Mouse (Mus musculus): ENCODE data around the gene Cdh4.

Gene Cdh4

DNA sequence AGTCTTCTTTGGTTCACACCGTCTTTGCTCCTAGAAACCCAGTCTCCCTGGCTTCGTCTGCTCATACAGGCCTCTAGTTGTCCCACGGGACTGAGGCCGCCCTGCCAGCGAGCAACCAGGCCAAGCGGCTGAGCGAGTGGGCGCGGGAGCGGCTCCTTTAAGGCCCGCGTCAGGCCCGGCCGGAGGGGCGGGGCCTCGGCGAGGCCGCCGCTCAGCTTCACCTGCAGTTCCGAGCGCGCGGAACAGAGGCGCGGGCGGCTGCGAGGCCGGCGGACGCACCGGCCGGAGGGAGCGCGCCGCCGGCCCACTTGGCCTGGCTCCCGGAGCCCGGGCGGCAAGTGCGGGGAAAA is at the start of gene Cdh4:
Cdh4 (plus strand) TSS at position 241 of the 350 bp plus-strand sequence.
- peak; percentile 43 for DNase-seq (ENCODE audit: low spot score)

DNA sequence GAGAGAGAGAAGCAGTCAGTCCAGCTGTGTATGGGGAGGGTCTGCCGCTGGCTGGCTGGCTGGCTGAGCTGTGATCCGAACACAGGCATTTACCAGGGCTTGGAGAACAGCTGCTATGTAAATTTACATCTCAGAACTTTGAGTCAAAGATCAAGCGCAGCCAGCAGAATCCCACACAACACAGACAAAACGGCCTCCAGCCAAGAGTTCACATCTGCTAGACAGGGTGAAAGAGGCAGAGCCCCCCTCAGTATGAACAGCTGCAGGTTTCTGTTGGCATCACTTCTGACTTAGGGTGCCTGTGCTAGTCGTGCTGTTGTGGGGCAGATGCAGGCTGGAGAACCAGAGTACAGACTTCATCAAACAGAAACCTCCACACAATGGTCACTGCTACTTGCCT is 46.8 kb upstream of the Cdh4 start:
- DNase-seq (ENCODE audit: low spot score), result no peak

DNA sequence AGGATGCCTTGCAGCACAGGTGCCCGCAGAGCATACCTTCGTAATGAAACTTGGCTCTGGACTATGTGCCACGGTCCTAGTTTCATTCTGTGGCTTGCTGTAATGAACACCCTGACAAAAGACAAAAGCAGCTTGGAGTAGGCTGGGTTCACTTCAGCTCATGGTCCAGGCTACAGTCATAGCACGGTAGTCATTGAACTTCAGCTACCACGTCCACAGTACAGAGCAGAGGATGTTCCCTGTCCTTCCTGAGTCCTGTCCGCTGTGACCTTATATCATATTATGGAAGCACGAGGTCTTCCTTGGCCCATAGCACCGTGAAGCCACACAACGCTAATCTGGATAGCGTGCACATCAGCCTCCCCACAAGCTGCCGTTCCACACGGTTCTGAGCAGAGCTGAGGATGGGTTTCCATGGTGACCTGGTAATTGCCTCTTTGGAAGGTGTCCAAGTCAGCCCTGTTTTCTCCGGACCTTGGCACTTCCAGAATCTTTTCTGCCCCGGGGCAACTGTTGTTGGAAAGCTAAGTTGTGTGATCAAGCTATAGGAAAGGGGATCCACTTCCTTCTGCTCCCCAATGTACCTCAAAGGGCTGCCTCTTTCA is 42.5 kb upstream of the Cdh4 start:
- no peak for DNase-seq (ENCODE audit: low spot score)

DNA sequence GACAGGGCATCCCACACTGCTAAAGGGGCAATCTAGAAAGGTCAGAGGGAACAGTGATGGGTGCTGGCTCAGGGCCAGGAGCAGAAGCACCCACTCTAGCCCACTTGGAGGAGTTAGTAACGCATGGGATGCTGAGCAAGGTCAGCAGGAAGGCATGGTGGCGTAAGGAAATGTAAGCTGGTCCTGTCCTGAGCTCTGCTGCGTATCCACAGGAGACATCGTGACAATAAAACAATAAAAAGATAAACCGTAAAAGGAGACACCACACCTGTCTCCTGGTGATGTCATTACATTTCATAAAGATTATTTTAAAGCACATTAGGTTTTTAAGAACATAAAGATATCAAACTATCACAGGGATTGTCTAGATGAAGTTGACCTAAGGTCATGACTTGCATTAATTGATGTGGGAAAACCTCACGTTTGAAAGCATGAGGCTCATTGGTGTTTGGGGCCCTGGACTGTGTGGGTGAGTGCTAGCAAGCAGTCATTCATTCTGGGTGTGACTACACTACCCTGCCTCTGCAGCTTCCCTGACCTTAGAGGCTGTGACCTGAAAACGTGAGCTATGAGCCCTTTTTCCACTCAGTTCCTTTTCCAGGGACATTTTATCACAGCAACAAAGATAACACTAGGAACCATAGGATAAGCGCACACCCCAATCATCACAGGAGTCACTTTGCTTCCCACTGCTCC is 31.2 kb upstream of the Cdh4 start:
- DNase-seq (ENCODE audit: low spot score), result no peak

DNA sequence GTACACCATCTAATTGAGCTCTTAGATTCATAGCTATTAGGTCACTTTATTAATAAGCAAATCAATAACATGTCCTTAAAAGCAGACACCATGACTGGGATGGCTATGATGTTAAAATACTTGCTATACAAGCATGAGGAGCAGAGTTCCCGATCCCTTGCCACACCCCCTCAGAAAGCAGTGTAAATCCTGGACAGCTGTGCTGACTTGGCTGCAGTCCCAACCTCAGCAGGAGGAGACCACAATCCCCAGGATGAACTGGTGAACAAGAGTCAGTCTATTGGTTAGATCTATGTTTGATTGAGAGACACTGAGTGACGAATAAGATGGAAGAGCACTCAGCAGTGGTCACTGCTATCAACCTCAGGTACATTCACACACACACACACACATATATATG is 29.3 kb upstream of the Cdh4 start:
- DNase-seq (ENCODE audit: low spot score), result no peak

DNA sequence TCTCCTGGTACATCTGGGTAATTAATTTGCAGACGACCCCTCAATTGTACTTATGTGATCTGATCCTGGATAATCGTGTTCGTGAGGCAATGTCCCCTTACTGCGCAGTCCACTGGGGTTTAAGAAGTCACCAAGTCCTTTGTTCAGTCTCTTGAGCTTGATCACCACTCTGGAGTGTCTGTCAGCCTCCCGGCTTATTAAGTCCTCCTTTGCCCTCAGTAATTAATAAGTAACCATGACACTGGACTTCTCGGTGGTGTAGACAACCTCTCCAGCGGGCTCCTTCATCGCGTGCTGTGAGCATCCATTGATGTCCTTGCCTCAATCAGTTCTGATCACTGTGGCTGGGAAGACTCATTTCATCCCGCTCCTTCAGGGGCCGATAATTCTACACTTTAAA is 28.0 kb upstream of the Cdh4 start:
- no peak for DNase-seq (ENCODE audit: low spot score)

DNA sequence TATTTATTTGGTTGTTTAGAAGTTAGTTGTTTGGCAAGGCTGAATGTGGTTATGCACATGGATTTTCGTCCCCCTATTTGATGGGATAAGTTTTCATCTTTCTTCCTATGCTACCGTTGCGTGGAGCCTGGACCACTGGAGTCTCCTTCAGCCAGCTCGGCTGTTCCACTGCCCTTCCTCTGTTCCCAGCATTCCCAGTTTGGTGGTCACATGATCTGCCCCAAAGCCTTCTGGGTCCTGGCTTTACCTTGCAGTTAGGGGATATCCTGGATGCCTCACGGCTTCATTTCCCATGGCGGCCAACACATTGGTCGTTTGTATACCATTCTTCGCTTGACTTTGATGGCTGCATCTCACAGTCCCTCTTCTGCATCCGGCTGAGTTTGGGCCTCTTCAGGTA is 27.5 kb upstream of the Cdh4 start:
- DNase-seq (ENCODE audit: low spot score), result no peak

DNA sequence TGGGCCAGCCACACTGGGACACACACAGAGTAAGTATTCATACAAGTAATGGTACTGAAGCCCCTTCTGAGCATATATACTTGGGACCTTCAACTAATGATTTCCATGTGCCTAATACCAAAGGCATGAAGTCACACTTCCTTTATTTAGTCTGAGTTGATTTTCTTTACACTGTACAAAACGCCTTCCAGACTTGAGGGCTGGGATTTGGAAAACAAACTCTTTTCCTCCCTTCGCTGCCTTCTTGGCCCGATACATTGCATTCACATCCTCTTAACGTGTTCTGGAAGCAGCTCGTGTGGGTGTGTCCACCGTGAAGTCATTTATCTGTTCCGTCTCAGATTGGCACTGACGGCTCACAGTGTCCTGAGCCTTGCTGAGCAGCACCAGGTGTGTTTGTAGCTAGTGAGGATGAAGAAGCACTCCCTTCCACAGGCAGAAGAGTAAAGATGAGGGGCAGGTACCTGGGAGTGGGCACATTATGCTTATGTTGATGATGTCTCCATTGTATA is 26.3 kb upstream of the Cdh4 start:
- no peak for DNase-seq (ENCODE audit: low spot score)

DNA sequence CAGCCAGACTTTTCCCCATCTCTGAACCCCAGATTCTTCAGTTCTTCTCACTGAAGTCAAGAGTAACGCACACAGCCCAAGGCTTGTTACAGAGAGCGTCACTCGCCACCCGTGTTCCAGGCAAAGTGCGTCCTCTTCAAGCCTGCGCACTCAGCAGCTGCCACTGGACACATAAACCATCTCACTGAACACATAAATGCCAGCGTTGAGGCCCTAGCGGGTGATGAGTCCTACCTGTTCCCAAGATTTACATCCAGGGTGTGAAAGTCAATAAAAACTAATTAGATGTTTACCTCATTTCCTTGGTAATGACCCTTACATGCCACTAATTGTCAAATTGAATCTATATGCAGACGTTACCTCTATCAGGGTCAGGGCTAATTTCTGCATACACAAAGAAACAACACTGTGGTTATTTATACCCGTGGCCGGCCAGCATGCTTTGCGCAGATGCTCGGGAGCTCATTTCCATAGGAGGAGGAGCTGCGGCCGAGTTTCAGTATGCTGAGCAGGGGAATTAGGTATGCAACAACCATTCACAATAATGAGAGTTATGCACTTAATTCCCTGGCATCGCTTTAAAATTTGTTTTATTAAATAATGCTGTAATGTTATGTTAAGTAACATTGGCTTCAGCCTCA is 25.5 kb upstream of the Cdh4 start:
- DNase-seq (ENCODE audit: low spot score), result no peak

DNA sequence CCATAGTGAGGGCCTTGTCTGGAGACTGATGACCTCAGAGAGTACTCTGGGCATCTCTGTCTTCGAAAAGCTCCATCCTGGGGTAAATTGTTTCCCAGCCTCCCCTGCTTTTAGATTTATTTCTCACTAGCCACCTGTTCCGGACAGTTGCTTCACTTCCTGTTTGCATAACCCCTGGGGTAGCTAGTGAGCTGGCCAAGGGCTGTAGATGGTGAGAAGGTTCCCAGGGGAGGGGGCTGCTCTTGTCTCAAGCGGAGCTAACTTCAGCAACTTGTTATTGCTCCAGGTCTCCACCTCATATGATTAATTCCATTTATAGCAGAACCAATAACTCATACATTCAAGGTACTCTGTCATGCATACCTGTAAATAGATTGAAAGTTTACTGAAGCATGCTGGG is 16.6 kb upstream of the Cdh4 start:
- DNase-seq (ENCODE audit: low spot score), result no peak

DNA sequence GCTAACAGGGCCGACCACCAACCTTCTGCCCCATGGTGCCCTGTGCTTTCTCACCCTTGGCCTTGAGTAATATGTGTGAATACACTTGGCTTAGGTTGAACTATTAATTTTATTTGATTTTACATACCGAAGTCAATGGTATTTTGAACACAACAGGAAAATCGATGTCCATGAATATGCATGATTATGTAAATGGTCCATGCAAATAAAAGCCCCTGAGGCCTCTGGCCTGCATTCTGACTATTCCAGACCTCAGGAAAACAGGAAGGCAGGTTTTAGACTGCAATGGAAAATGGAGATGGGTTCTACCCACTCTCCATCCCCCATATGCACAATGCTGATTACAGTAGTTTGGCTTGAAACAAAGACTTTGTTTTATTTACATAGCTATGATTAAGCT is 13.3 kb upstream of the Cdh4 start:
- no peak for DNase-seq (ENCODE audit: low spot score)

DNA sequence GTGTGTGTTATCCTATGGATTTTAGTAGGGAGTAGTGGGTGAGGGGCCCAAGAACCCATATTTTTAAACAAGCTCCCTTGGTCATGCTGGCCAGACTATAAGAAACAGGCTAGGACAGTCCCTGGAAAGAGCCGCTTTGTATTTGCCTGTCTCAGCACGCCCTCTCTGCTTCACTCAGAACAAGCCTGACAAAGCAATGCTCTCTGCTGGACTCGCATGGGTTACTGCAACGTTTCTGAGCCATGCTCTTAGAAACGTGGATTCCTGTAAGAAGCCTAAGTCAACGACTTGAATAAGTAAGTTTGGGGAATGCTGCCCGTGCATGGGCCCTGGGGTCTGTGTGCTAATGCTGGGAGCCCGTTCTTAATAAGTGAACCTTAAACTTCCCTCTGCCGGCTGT is 2.1 kb upstream of the Cdh4 start:
- no peak for DNase-seq (ENCODE audit: low spot score)

DNA sequence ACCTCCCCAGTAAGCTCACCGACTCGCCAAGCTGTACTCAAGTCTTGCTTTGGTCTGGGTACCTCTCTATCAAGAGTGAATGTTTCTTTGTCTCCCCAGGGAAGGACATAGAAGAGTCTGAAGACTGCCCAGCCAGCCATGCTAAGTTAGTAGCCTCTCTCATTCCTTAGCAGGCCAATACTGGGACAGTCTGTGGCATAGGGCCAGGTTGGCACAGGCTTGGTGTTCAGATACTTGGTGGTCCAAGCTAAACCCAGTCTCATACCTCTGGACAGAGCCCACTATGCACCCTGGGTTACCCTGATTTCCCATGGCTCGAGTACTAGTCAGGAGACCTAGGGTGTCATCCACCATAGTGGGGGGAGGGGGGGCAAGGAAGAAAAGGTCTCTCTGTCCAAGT is 1.1 kb upstream of the Cdh4 start:
- DNase-seq (ENCODE audit: low spot score), result no peak

DNA sequence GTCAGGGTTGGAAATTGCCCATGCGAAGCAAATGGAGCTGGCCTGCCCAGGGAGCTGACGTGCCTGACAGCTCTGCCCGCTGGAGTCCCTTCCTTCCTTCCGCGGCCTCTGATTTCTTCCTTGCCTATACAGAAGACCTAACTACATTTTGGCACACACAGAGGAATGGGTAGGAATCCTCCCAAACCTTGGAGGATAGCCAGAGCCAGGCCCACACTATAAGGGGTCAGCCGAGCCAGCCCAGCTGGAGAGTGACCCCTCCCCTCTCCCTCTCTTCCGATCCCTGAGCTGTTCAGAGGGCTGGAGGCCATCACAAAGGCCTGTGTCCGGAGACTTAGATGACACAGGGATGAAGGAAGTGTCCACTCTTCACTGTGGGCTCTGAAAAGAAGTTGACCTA is 514 bp upstream of the Cdh4 start:
- no peak for DNase-seq (ENCODE audit: low spot score)

DNA sequence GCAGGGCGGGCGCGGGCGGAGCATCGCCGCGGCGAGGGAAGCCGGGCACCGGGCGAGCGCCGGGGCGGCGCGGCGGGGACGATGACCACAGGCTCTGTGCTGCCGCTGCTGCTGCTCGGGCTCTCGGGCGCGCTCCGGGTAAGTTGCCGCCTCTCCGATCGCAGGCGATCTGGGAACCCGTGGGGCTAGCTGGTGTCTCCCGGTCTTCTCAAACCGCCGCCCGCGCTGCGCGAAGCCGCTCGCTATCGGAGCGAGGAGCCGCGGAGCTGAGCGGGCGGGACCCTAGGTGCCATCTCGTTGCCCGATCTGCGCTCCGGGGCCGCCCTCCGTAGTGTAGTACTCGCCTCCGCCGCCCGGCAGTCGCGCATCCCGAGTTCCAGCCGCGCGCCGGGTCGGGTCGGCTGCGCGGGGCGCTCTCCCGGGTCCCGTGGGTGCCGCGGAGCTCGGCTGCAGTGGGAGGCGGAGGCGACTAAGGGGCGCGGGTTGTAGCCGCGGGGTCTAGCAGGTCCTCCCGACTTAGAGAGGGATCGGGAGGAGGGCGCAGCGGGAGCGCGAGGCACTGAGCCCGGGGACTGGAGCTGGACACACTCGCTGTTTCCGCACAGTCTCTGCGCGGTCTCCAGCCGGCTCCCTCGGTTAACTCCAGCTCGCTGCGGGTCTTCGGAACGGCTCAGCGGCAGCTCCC is 452 bp downstream of the Cdh4 start:
- no peak for DNase-seq (ENCODE audit: low spot score)

DNA sequence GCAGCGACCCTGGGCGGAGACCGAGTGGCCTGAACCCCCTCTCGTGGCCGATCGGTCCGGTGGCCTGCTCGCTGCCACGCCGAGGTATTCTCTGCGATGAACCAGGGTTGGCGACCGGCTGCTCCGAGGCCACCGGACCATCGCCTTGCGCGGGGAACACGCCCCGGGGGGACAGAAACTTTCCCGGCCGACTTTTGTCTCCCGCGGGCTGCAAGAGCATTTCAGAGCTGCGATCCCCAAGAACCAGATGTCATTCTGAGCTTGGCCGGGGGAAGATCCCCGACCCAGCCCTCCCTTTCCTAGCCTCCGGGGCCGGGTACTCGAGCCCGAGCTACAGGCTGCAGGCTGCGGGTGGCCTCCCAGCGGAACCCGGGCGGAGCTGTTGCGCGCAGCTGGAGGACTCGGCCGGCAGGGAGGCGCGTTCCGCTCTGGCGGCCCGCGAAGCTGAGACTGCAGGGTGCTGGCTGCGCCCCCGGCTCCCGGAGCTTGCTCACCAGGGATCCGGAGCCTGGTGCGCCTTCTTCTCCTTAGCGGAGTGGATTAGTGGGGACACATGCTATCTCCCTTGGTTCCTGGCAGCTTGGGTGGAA is 1.1 kb downstream of the Cdh4 start:
- no peak for DNase-seq (ENCODE audit: low spot score)

DNA sequence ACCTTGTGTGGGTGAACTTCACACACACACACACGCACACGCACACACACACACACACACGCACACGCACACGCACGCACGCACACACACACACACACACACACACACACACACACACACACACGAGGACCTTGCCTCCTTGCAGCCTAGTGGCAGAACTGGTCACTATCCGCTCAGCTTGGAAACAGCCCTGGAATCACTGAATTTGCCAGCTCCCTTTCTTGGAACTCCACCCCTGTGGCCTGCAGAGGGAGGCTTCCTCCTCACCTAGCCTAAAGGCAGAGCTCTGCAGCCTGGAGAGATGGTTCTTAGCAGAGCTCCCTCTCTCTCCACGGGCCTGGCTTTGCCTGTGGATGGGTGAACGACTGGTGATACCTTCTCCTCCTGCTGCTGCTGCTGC is 1.7 kb downstream of the Cdh4 start:
- DNase-seq (ENCODE audit: low spot score), result no peak

DNA sequence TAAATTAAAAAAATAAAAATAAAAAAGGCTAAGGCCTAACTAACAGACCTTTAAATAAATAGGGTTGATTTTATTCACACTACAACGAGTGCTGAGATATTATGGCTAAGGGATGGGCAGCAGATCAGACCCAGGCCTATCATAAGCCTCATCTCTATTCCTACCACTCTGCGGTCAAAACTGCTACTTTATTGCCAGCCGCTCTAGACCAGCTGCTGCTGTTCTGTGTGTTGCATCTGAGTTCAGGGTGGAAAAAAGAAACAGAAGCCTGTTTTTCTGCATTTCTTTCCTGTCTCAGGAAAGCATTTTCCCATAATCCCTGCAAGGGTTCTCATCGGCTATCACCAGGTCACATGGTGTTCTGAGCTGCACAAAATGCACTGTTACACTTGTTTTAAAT is 6.0 kb downstream of the Cdh4 start:
- no peak for DNase-seq (ENCODE audit: low spot score)

DNA sequence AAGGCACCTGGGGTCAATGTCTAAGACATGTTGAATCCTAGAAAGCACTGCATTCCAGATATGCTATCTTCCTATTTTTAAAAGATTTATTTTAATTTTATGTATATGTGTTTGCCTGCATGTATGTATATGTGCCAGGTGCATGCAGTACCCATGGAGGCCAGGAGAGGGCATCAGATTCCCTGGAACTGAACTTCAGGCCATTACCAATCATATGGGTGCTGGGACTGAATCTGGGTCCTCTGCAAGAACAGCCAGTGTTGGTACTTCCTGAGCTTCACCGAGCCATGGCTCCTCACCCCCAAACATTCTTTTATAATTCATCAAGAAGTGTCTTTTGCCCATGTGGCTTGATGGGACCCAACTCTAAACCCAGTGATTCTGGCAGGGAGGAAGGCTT is 6.8 kb downstream of the Cdh4 start:
- no peak for DNase-seq (ENCODE audit: low spot score)

DNA sequence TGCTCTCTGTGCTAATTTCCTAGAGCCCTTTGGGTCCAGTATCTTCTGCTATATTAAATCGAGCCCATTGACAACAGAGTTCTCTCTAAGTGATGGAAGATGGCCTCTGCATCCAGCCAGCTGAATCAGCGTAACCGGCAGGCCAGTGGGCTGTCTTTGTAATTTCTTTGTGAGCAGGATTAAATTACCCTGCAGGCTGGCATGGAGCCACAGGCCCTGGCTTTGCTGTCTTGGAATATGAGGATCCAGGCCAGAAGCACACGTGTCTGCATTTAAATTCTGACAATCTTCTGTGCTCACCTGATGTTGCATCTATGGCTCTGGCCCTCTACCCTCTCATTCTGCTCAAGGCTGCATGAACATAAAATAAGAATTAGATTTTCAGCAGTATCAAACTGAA is 17.0 kb downstream of the Cdh4 start:
- no peak for DNase-seq (ENCODE audit: low spot score)

DNA sequence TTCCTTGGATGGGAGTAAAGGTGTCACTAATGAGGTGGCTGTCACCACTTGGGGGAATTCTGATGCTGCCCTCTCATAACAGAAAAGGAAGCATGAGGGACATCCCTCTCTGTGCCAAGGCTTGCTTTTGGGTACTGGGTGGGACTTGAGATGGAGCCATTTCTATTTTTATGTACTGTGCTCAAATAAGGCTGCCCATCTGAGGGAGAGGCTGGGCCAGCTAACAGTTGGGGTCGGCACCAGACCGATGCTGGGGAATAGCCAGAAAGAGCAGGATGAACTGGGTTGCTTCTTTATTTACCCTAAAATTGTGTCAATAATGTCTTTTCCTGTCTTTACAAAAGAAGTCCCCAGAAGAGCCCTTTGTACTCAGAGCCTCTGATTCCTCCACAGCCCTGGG is 17.4 kb downstream of the Cdh4 start:
- no peak for DNase-seq (ENCODE audit: low spot score)

DNA sequence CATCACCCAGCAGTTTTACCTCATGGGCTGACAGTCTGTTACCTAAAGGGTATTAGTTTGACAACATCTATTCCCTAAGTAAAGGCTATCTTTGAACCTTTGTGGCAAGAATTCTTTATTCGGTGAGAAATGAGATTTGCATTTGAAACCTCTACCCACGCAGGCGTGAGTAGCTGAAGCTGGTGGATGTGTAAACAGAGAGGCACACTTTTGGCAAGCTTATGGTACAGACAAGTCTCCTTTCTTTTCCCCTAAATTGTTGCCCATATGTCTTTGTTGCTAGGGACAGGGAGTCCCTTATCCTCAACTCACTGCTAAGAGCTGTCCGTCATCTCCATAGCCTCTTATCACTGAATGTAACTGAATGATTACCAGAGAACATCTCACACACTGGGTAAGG is 21.3 kb downstream of the Cdh4 start:
- DNase-seq (ENCODE audit: low spot score), result no peak
